Mouse (Mus musculus) myocyte (in vitro differentiated cells): ENCODE results near the gene Snx25.

ENCODE experiments used
- E2F4 ChIP-seq: IDR thresholded peaks from one replicate; pipeline ENCODE4 v1.6.1; 2011; ENCODE audit warnings: mild to moderate bottlenecking, control low read depth, moderate library complexity; ENCODE audit not compliant: insufficient read depth
- POLR2A ChIP-seq: IDR thresholded peaks from one replicate; pipeline ENCODE4 v1.6.1; 2011; ENCODE audit warnings: low read depth, mild to moderate bottlenecking, control low read depth, moderate library complexity; ENCODE audit not compliant: insufficient read length
- POLR2AphosphoS2 ChIP-seq: IDR thresholded peaks from one replicate; pipeline ENCODE4 v1.6.1; 2011; ENCODE audit warnings: low read depth, control low read depth; ENCODE audit not compliant: insufficient read length

GRCm38 (mm10) chr8:46039666-46040065 lies 112.3 kb downstream of the Snx25 start:
- TF ChIP-seq E2F4, result no peak
- no peak for TF ChIP-seq POLR2AphosphoS2
- no peak for TF ChIP-seq POLR2A
